Mouse (Mus musculus): ENCODE results near the gene Uxs1.

- TF ChIP-seq GATA1 (IDR thresholded peaks at IDR 0.05; ENCODE audit: borderline replicate concordance, low read length) (no peak), FLI1 (IDR thresholded peaks at IDR 0.05; ENCODE audit: low read length) (no peak)
Observed at GRCm38 (mm10) chr1:43717967-43718366, 109.6 kb downstream of the Uxs1 start.

All from megakaryocyte, embryonic 14.5 days (primary cell).